Mouse (Mus musculus): Measurements from ENCODE around the gene 1700022I11Rik.

The 1700022I11Rik gene

GRCm38 (mm10) chr4:42969304-42969703 lies at the start of gene 1700022I11Rik:
1700022I11Rik (plus strand) TSS chr4:42969604.
- in situ Hi-C loops (cut with MboI, MseI) = no loop called here

DNA sequence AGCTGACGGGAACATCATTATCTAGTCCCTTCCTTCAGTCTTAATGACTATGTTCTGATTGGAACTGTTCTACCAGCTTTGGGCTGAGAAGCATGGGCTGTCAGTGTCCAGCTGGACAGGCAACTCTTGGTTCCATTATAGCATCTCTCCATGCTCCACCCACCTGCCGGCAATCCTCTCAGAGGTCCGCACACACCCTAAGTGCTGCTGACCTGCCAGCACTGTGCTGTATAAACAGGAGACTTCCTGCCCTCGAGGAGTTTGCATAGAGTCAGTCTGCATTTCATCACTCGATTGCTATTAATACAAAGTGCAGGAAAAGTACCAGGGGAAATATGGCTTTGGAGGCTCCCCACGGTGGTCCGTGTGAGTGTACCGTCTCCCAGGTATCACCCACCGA lies 48.7 kb upstream of the 1700022I11Rik start:
- in situ Hi-C loops (cut with MboI, MseI) = loop anchor here (25.0 kb wide), 1 partner anchor 758 kb away; the partner anchor contains the start of genes Gm13305 and Gm13306

DNA sequence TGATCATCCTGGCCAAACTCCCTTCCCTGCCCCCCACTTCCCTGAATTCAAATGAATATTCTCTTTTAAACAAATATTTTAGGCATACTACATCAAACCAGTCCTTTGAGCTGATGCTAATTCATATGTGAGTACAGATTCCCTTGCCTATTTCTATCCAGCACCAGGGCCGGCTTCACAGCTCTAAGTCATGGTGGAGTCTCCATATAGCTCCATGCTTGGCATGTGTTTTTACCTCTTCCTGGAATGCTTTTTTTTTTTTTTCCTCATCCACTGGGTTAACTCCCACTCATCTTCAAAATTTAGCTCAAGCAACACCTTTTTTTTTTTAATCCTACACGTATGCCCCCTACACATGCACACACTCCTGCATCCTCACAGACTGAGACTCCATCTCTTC lies 47.9 kb upstream of the 1700022I11Rik start:
- in situ Hi-C loops (cut with MboI, MseI) = loop anchor here (25.0 kb wide), 1 partner anchor 759 kb away; the partner anchor contains the start of genes Gm13305 and Gm13306

DNA sequence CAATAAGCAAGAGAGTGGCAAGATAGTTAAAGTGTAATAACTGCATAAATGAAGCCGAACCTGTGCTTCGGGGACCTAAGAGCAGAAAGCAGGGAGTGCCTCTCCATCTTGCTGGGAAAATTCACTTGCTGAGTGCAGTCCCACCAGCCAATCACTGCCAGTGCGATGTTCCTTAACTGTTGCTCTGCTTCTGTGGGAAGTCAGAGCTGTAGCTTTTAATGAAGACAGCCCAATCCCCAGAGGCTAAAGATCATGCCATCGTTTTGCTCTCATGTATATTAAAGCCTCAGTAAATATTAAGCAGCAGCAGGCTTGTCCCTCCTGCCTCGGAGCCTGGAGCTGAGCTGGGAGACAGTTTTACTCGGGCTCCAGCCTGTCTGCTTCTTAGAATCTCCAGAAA lies 47.3 kb upstream of the 1700022I11Rik start:
- in situ Hi-C loops (cut with MboI, MseI) = loop anchor here (25.0 kb wide), 1 partner anchor 760 kb away; the partner anchor contains the start of genes Gm13305 and Gm13306

- in situ Hi-C loops (cut with MboI, MseI) = loop anchor here (25.0 kb wide), 1 partner anchor 760 kb away; the partner anchor contains the start of genes Gm13305 and Gm13306
Measured at GRCm38 (mm10) chr4:42922461-42922860, 46.9 kb upstream of the 1700022I11Rik start.

DNA sequence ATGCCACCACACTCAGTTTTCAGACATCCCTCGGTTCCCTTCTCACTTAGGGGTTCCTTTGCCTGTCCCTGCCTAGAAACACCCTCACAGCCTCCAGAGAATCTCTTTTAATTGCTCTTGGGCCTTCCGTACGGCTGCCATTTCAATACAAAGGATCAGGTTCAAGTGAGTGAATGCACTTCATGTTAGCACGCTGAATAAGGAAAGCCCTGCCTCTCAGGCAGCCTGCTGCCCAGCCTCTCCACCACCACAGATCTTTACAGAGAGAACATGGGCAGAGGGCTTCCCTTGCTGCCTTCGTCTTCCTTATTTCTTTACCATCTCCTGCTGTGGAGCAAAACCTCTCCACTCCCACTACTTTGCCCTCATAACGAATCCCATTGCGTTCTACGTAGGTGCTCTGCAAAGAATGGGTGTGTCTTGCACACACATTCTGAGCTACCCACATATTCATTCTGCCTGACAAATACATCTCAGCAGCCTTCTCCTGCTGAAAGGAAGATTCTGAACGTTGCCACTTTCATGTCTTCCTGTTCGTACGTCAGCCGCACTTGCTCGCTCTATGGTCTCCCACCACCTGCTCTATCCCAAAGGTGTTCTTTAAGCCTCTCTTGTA lies 45.2 kb upstream of the 1700022I11Rik start:
- in situ Hi-C loops (cut with MboI, MseI) = loop anchor here (25.0 kb wide), 1 partner anchor 762 kb away; the partner anchor contains the start of genes Gm13305 and Gm13306

DNA sequence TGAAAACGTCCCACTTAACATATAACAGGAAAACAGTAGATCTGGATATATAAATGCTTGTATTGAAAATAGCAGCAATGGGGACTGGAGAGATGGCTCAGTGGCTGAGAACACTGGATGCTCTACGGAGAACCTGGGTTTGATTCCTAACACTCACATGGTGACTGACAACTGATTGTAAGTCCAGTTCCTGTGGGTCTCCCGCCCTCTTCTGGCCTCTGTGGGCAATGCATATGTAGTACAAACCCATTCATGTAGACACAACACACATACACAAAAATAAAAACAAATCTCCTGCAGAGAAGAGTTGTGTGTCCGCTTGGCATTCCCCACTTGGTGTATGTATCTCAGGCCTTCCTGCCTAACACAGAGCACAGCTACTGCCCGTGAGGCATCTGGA lies 41.2 kb upstream of the 1700022I11Rik start:
- in situ Hi-C loops (cut with MboI, MseI) = no loop called here

- in situ Hi-C loops (cut with MboI, MseI) = no loop called here
Measured at GRCm38 (mm10) chr4:42928952-42929351, 40.5 kb upstream of the 1700022I11Rik start.

- in situ Hi-C loops (cut with MboI, MseI) = no loop called here
Measured at GRCm38 (mm10) chr4:42932229-42932969, 37.0 kb upstream of the 1700022I11Rik start.

DNA sequence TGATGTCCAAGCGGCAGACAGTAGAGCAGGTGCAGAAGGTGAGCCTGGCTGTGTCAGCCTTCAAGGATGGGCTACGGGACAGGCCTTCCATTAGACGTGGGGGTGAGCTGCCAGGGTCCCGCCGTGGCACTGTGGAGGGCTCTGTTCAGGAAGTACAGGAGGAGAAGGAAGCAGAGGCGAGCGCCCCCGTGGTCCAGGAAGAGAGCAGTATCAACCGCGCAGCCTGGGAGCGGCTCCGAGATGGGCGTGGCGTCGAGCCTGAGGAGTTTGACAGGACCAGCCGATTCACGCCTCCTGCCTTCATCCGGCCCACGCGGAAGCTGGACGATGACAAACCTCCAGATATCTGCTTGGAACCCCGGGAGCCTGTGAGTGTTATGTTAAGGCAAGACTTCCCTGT lies 35.8 kb upstream of the 1700022I11Rik start:
- in situ Hi-C loops (cut with MboI, MseI) = no loop called here

- in situ Hi-C loops (cut with MboI, MseI) = loop anchor here (10.0 kb wide), 2 partner anchors 1207 to 1213 kb away; partner anchors contain the start of gene Arid3c
Measured at GRCm38 (mm10) chr4:42941396-42941795, 28.0 kb upstream of the 1700022I11Rik start.

GRCm38 (mm10) chr4:42943341-42943740 lies 26.1 kb upstream of the 1700022I11Rik start:
- in situ Hi-C loops (cut with MboI, MseI) = loop anchor here (10.0 kb wide), 2 partner anchors 1209 to 1211 kb away; partner anchors contain the start of gene Arid3c

- in situ Hi-C loops (cut with MboI, MseI) = loop anchor here (10.0 kb wide), 2 partner anchors 1209 to 1211 kb away; partner anchors contain the start of gene Arid3c
Measured at GRCm38 (mm10) chr4:42944185-42944584, 25.2 kb upstream of the 1700022I11Rik start.

DNA sequence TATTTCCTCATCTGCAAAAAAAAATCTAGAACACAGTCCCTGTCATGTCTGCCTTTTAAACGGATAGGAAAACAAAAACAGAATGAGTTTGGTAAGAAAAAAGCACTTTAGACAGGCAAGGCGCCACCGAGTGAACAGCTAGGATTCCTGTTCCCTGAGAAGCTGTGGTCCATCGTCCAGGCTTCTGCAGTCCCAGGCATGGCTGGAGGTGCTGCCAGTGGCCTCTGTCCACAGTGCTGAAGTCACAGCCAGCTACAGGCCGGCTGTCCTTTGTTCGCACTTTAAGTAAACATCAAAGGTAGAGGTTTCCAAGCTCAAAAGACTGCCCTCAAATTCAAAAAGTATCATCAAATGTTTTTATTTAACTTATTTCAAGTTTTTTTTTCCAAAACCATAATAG lies 24.4 kb upstream of the 1700022I11Rik start:
- in situ Hi-C loops (cut with MboI, MseI) = loop anchor here (10.0 kb wide), 2 partner anchors 1210 kb away; partner anchors contain the start of gene Arid3c

DNA sequence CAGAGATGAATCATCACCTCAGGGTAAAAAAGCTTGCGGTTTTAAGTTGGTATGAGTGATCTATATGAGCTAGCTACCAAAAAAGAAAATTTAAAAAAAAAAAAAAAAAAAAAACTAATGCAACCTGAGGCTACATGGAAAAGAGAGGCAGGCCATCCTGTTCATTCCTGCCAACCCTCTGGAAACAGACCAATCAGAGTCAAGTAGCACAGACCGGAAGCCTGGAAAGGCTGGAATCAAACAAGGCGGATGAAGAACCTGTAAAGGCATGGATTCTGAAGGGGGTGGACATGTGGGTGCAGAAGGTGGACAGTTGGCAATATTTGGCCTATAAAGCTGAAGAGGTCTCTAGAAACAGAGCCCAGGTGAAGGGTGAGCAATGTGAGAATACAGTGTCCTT lies 24.0 kb upstream of the 1700022I11Rik start:
- in situ Hi-C loops (cut with MboI, MseI) = loop anchor here (10.0 kb wide), 2 partner anchors 1209 to 1211 kb away; partner anchors contain the start of gene Arid3c

GRCm38 (mm10) chr4:42945952-42946351 lies 23.5 kb upstream of the 1700022I11Rik start:
- in situ Hi-C loops (cut with MboI, MseI) = loop anchor here (10.0 kb wide), 2 partner anchors 1209 to 1211 kb away; partner anchors contain the start of gene Arid3c

GRCm38 (mm10) chr4:42946733-42947290 lies 22.6 kb upstream of the 1700022I11Rik start:
- in situ Hi-C loops (cut with MboI, MseI) = loop anchor here (10.0 kb wide), 2 partner anchors 1208 to 1212 kb away; partner anchors contain the start of gene Arid3c

DNA sequence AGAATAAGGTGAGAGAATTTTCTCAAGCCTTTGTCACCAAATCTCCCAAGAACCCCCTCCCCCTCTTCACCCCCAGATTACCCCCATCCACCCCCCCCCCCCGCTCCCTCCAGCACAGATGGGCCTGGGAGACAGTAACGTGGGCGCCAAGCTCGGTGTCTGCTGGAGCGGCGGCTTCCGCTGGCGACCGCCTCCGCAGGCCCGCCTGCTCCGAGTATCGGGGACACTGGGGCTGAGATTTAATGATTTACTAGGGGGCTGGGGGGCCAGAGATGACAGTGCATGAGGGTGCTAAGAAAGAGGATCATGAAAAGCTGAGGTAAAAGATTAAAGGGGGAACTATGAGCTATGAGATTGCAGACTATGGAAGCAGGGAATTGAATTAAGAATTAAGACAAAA lies 20.9 kb upstream of the 1700022I11Rik start:
- in situ Hi-C loops (cut with MboI, MseI) = loop anchor here (10.0 kb wide), 2 partner anchors 1206 to 1214 kb away; partner anchors contain the start of gene Arid3c

DNA sequence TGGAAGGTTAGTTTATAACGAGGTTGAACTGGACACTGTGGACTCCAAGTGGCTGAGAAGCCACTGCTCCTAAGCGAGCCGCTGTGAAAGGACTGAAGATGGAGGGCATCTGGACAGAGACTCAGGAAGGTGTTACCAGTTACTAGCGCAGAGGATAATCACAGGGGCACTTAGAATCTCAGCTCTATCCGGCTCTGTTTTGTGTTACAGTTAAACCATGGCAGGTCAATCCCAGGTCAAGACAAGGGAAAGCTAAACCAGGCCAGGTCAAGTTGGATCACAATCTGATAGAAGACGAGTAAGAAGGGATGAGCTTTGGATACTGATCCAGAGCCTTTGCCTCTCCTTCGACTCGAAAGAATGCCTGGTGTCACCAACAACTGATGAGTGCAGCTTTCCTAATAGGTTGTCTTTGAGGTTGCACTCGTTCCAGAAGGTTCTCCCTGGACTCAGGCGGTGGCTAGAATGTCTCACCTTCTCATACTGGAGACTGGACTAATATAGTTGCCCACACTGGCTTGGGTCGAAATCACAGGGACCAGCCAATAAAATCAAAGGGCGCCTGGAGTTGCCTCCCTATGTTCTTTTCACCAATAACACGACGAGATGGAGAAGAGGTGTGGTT lies 20.2 kb upstream of the 1700022I11Rik start:
- in situ Hi-C loops (cut with MboI, MseI) = loop anchor here (10.0 kb wide), 2 partner anchors 1206 to 1214 kb away; partner anchors contain the start of gene Arid3c

- in situ Hi-C loops (cut with MboI, MseI) = loop anchor here (10.0 kb wide), 2 partner anchors 1205 to 1215 kb away; partner anchors contain the start of gene Arid3c
Measured at GRCm38 (mm10) chr4:42949676-42950051, 19.7 kb upstream of the 1700022I11Rik start, which contains the start of gene Dnajb5. Dnajb5 (plus strand) TSS chr4:42949814.

DNA sequence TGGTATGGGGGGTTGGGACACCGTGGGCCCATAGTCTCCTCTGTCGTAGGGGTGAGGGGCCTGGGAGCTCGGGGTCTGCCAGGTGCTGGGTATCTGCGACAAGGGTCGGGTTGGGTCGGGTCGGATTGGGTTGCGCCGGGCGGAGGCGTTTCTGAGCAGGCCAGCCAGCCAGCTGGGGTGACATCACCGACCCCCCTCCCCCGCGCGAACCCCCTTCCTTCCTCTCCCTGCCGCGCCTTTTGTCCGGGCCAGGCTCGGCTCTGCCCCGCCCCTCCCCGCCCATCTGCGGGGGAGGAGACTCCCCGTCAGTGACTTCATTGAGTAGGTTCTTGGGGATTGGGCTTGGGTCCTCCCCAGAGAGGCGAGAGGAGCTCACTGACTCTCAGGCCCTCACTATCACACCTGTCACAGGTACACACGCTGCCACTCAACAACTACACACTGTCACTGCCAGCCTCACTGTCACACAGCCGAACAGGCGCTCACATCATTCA lies 19.3 kb upstream of the 1700022I11Rik start:
- in situ Hi-C loops (cut with MboI, MseI) = no loop called here
